Mouse (Mus musculus) ES-Bruce4 (cell line): ENCODE measurements around the gene Nmrk1. TPM values are rescaled to one million over a fixed set of nuclear protein-coding genes. Genes with fewer than 3 reads are reported as not detected.

Experiments used
- H3K27ac ChIP-seq: 2 replicates; pipeline ENCODE4 v1.5.1; 2012; ENCODE audit warnings: low read length, inconsistent platforms; ENCODE audit not compliant: insufficient read depth
- H3K27me3 ChIP-seq: 2 replicates; pipeline ENCODE4 v1.6.1; 2012; ENCODE audit warnings: mild to moderate bottlenecking, low read length, inconsistent platforms; ENCODE audit not compliant: control insufficient read depth, poor library complexity, insufficient read depth, severe bottlenecking
- H3K36me3 ChIP-seq: 2 replicates; pipeline ENCODE4 v1.6.1; 2012; ENCODE audit warnings: inconsistent platforms, mild to moderate bottlenecking, low read length, moderate library complexity; ENCODE audit not compliant: control insufficient read depth, poor library complexity, insufficient read depth, severe bottlenecking
- H3K4me1 ChIP-seq: one replicate; pipeline ENCODE4 v1.8.1; 2011; ENCODE audit warnings: low read length; ENCODE audit not compliant: control insufficient read depth, insufficient read depth
- H3K4me3 ChIP-seq: 2 replicates; pipeline ENCODE4 v1.5.1; 2011; ENCODE audit warnings: low read depth, mild to moderate bottlenecking, low read length
- H3K9ac ChIP-seq: 2 replicates; pipeline ENCODE4 v1.6.1; 2012; ENCODE audit warnings: low read depth, mild to moderate bottlenecking, inconsistent platforms; ENCODE audit not compliant: poor library complexity, severe bottlenecking
- H3K9me3 ChIP-seq: replicated peaks from 2 replicates; pipeline ENCODE4 v1.6.1; 2012; ENCODE audit warnings: mild to moderate bottlenecking, low read length, inconsistent platforms; ENCODE audit not compliant: control insufficient read depth, poor library complexity, insufficient read depth, severe bottlenecking
- CTCF ChIP-seq: IDR thresholded peaks from one replicate; pipeline ENCODE4 v1.8.1; 2011; ENCODE audit warnings: low read depth, low read length
- EP300 ChIP-seq: IDR thresholded peaks from 2 replicates; pipeline ENCODE4 v1.6.1; 2011; ENCODE audit warnings: low read depth, low read length; ENCODE audit not compliant: insufficient read depth
- POLR2A ChIP-seq: IDR thresholded peaks from one replicate; pipeline ENCODE4 v1.8.1; 2011; ENCODE audit warnings: low read length; ENCODE audit not compliant: insufficient read depth
- polyA plus RNA-seq: library from polyadenylated mRNA; stranded (reverse); fragments of >200 nt; gene quantifications from 2 replicates; pipeline ENCODE4 v1.2.4, GENCODE M21; 2011; ENCODE audit warnings: low read depth; ENCODE audit not compliant: missing spikeins, insufficient read depth, insufficient read length

Nmrk1 gene
- polyA plus RNA-seq, 1 experiment: 20.4 TPM

GRCm38 (mm10) chr19:18643411-18643810, 11.7 kb downstream of the Nmrk1 start:
- Histone ChIP-seq H3K9me3 (no peaks in the 10 kb centered on the region), H3K4me3 (no peak overlapping the region), H3K36me3 (peaks cover 4% of the 10 kb centered on the region; the same call in 1 of the 2 replicates), H3K27ac (no peak overlapping the region), H3K4me1 (no peaks in the 10 kb centered on the region), H3K9ac (no peak overlapping the region), H3K27me3 (no peaks in the 10 kb centered on the region)
- no peak for TF ChIP-seq POLR2A
- no peak for TF ChIP-seq CTCF
- no peak for TF ChIP-seq EP300

- Histone ChIP-seq H3K4me3 (no peak overlapping the region), H3K36me3 (peaks cover 4% of the 10 kb centered on the region; the same call in 1 of the 2 replicates), H3K9me3 (no peaks in the 10 kb centered on the region), H3K9ac (no peak overlapping the region), H3K27me3 (no peaks in the 10 kb centered on the region), H3K27ac (no peak overlapping the region), H3K4me1 (no peaks in the 10 kb centered on the region)
- no peak for TF ChIP-seq CTCF
Measured at GRCm38 (mm10) chr19:18644084-18644483, 12.3 kb downstream of the Nmrk1 start.

- Histone ChIP-seq H3K4me1 (no peaks in the 10 kb centered on the region), H3K36me3 (peaks cover 4% of the 10 kb centered on the region; the same call in 1 of the 2 replicates), H3K27ac (0 out of 2 replicates have a peak overlapping the region, but pooled peaks have one; percentile 25), H3K9me3 (no peaks in the 10 kb centered on the region), H3K4me3 (no peak overlapping the region), H3K27me3 (no peaks in the 10 kb centered on the region), H3K9ac (no peak overlapping the region)
- TF ChIP-seq CTCF (no peak), POLR2A (no peak), EP300 (no peak)
Measured at GRCm38 (mm10) chr19:18646397-18646796, 14.6 kb downstream of the Nmrk1 start.

GRCm38 (mm10) chr19:18646853-18647420, 15.2 kb downstream of the Nmrk1 start:
- Histone ChIP-seq H3K9ac (no peak overlapping the region), H3K36me3 (peaks cover 4% of the 10 kb centered on the region; the same call in 1 of the 2 replicates), H3K4me1 (no peaks in the 10 kb centered on the region), H3K4me3 (no peak overlapping the region), H3K27ac (no peak overlapping the region), H3K27me3 (no peaks in the 10 kb centered on the region), H3K9me3 (no peaks in the 10 kb centered on the region)
- no peak for TF ChIP-seq EP300
- TF ChIP-seq POLR2A: no peak
- no peak for TF ChIP-seq CTCF

- no peak overlapping the region for H3K27ac ChIP-seq
- H3K27me3 ChIP-seq: no peaks in the 10 kb centered on the region
- H3K36me3 ChIP-seq: peaks cover 4% of the 10 kb centered on the region; the same call in 1 of the 2 replicates
- no peak for TF ChIP-seq CTCF
- TF ChIP-seq POLR2A: no peak
- no peak for TF ChIP-seq EP300
- H3K4me1 ChIP-seq: no peaks in the 10 kb centered on the region
- H3K9ac ChIP-seq: no peak overlapping the region
- no peak overlapping the region for H3K4me3 ChIP-seq
- no peaks in the 10 kb centered on the region for H3K9me3 ChIP-seq
Measured at GRCm38 (mm10) chr19:18647775-18648557, 16.2 kb downstream of the Nmrk1 start.

GRCm38 (mm10) chr19:18648558-18648945, 16.8 kb downstream of the Nmrk1 start:
- no peak overlapping the region for H3K27ac ChIP-seq
- no peak overlapping the region for H3K4me3 ChIP-seq
- H3K9me3 ChIP-seq: no peaks in the 10 kb centered on the region
- H3K4me1 ChIP-seq: no peaks in the 10 kb centered on the region
- H3K27me3 ChIP-seq: no peaks in the 10 kb centered on the region
- peaks cover 4% of the 10 kb centered on the region; the same call in 1 of the 2 replicates for H3K36me3 ChIP-seq
- TF ChIP-seq POLR2A (no peak), CTCF (no peak), EP300 (no peak)
- no peak overlapping the region for H3K9ac ChIP-seq
